Mouse (Mus musculus): ENCODE measurements around the gene Terb2. TPM values are rescaled to one million over a fixed set of nuclear protein-coding genes. Genes with fewer than 3 reads are reported as not detected.

The Terb2 gene
- polyA plus RNA-seq, 1 experiment from 2014 or later, result 0.09 TPM

GRCm38 (mm10) chr2:122163430-122164195, 22.5 kb upstream of the Terb2 start:
- WGBS, result 84% methylated on average over 13 of the region's 13 CpGs

GRCm38 (mm10) chr2:122164293-122164692, 21.8 kb upstream of the Terb2 start:
- no peak overlapping the region for H3K4me2 ChIP-seq
- H3K9me3 ChIP-seq, result no peaks in the 10 kb centered on the region
- no peaks in the 10 kb centered on the region for H3K36me3 ChIP-seq
- H3K27ac ChIP-seq (replicated peaks), result no peak overlapping the region
- H3K9ac ChIP-seq, result no peak overlapping the region
- no peak for ATAC-seq (ENCODE audit: low FRiP score, low read depth)
- H3K27me3 ChIP-seq, result no peaks in the 10 kb centered on the region
- 89% methylated on average over 11 of the region's 11 CpGs for WGBS
- H3K4me3 ChIP-seq, result no peak overlapping the region
- H3K4me1 ChIP-seq (replicated peaks), result no peaks in the 10 kb centered on the region

More at GRCm38 (mm10) chr2:122163430-122164195, 22.5 kb upstream of the Terb2 start:
- no peak overlapping the region for H3K9ac ChIP-seq
- H3K9me3 ChIP-seq, result no peaks in the 10 kb centered on the region
- H3K4me3 ChIP-seq, result no peak overlapping the region
- no peaks in the 10 kb centered on the region for H3K4me1 ChIP-seq (replicated peaks)
- H3K4me2 ChIP-seq, result no peak overlapping the region
- no peaks in the 10 kb centered on the region for H3K36me3 ChIP-seq
- no peak overlapping the region for H3K27ac ChIP-seq (replicated peaks)
- H3K27me3 ChIP-seq, result no peaks in the 10 kb centered on the region
- ATAC-seq (ENCODE audit: low FRiP score, low read depth), result no peak

DNA sequence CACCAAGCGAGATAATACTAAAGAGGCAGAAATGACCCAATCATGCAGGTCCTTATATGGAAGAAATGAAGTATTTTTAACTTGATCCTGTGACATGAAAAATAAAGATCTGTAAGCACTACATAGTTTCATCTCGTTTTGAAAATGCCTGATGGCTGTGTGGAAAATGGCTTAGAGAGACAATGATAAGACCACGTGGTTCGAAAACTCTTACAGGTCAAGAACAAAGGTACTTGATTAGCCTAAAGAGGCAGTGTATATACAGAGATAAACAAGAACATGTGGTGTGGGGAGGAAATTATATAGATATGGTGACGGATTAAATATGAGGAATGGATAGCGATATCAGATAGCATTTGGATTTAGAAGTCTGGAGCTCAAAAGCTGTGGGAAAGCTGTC, 14.8 kb upstream of the Terb2 start:
- Histone ChIP-seq H3K9me3 (no peaks in the 10 kb centered on the region), H3K36me3 (no peaks in the 10 kb centered on the region), H3K27ac (replicated peaks) (no peak overlapping the region), H3K4me1 (replicated peaks) (no peaks in the 10 kb centered on the region), H3K27me3 (no peaks in the 10 kb centered on the region), H3K9ac (no peak overlapping the region), H3K4me3 (no peak overlapping the region), H3K4me2 (no peak overlapping the region)
- 95% methylated on average over 6 of the region's 6 CpGs for WGBS
- no peak for ATAC-seq (ENCODE audit: low FRiP score, low read depth)

- ATAC-seq (ENCODE audit: low FRiP score, low read depth), result no peak
- H3K9me3 ChIP-seq, result no peaks in the 10 kb centered on the region
These were observed 13.9 kb upstream of the Terb2 start for GRCm38 (mm10) chr2:122172188-122172587.

GRCm38 (mm10) chr2:122180051-122180822, 5.8 kb upstream of the Terb2 start:
- Histone ChIP-seq H3K4me3 (no peak overlapping the region), H3K9ac (no peak overlapping the region), H3K27ac (replicated peaks) (no peak overlapping the region), H3K27me3 (no peaks in the 10 kb centered on the region), H3K36me3 (no peaks in the 10 kb centered on the region), H3K4me1 (replicated peaks) (no peaks in the 10 kb centered on the region), H3K4me2 (no peak overlapping the region), H3K9me3 (no peaks in the 10 kb centered on the region)
- ATAC-seq (ENCODE audit: low FRiP score, low read depth), result no peak
- WGBS, result 75% methylated on average over 8 of the region's 8 CpGs

More at GRCm38 (mm10) chr2:122172188-122172587, 13.9 kb upstream of the Terb2 start:
- no peaks in the 10 kb centered on the region for H3K27me3 ChIP-seq
- no peaks in the 10 kb centered on the region for H3K4me1 ChIP-seq (replicated peaks)
- WGBS, result 91% methylated on average over 2 of the region's 2 CpGs
- no peak overlapping the region for H3K27ac ChIP-seq (replicated peaks)
- no peak overlapping the region for H3K4me2 ChIP-seq
- no peak overlapping the region for H3K9ac ChIP-seq
- H3K36me3 ChIP-seq, result no peaks in the 10 kb centered on the region
- no peak overlapping the region for H3K4me3 ChIP-seq

- WGBS, result 87% methylated on average over 4 of the region's 4 CpGs
- Histone ChIP-seq H3K27me3 (no peaks in the 10 kb centered on the region), H3K9ac (no peak overlapping the region), H3K27ac (replicated peaks) (no peak overlapping the region), H3K4me1 (replicated peaks) (no peaks in the 10 kb centered on the region), H3K4me3 (no peak overlapping the region), H3K4me2 (no peak overlapping the region), H3K9me3 (no peaks in the 10 kb centered on the region), H3K36me3 (no peaks in the 10 kb centered on the region)
- no peak for ATAC-seq (ENCODE audit: low FRiP score, low read depth)
These were observed 986 bp upstream of the Terb2 start for GRCm38 (mm10) chr2:122185086-122185485.

DNA sequence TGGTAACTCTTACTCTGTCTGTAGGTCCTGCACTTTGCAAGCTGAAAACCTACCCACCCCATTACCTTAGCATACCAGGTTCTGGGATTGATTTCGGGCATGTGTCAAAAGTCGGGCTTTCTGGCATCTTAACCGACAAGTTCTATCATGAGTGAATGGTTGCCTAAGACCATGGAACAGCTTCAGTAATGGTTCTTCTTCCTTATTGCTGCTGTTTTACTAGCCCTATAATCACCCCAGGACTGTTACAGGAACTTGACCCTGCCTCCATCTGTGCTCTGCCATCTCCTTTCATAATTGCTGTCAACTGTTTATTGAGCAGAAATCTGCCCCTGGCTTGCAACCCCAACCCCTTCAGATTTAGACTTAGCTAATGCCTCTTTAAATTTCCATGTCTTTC, 679 bp downstream of the Terb2 start:
- no peak for ATAC-seq (ENCODE audit: low FRiP score, low read depth)
- Histone ChIP-seq H3K27me3 (no peaks in the 10 kb centered on the region), H3K4me1 (replicated peaks) (no peaks in the 10 kb centered on the region), H3K9me3 (no peaks in the 10 kb centered on the region), H3K9ac (no peak overlapping the region), H3K4me3 (no peak overlapping the region), H3K36me3 (no peaks in the 10 kb centered on the region), H3K4me2 (no peak overlapping the region), H3K27ac (replicated peaks) (no peak overlapping the region)
- WGBS, result 93% methylated on average over 3 of the region's 3 CpGs

GRCm38 (mm10) chr2:122191849-122192248, 5.8 kb downstream of the Terb2 start:
- H3K9ac ChIP-seq, result no peak overlapping the region
- H3K4me1 ChIP-seq (replicated peaks), result no peaks in the 10 kb centered on the region
- no peak overlapping the region for H3K4me2 ChIP-seq
- no peaks in the 10 kb centered on the region for H3K9me3 ChIP-seq
- H3K4me3 ChIP-seq, result no peak overlapping the region
- WGBS, result 85% methylated on average over 3 of the region's 3 CpGs
- H3K27ac ChIP-seq (replicated peaks), result no peak overlapping the region
- ATAC-seq (ENCODE audit: low FRiP score, low read depth), result no peak
- no peaks in the 10 kb centered on the region for H3K27me3 ChIP-seq
- no peaks in the 10 kb centered on the region for H3K36me3 ChIP-seq

- Histone ChIP-seq H3K4me2 (peak overlapping the region; percentile 20), H3K4me3 (no peak overlapping the region)
These were observed 8.4 kb downstream of the Terb2 start for GRCm38 (mm10) chr2:122194509-122194929.

DNA sequence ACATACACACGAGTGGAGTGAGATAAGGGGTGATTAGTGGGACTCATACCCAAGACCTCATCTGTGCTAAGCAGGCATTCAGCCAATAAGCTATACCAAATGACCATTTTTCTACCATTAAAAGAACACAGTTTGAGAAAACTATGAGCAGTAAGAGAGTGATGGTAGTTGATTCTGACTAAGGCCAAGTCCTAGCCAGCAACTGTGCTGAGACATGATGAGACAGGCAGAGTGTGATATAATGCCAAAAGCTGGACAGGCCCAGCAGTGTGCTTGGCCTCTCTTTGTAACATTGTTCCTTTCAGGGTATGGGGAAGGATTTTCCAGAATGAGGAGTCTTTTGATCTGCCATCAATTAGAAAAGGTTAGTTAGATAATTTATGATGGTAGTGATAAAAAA, 15.4 kb downstream of the Terb2 start:
- no peaks in the 10 kb centered on the region for H3K4me1 ChIP-seq (replicated peaks)
- H3K27me3 ChIP-seq, result no peaks in the 10 kb centered on the region
- no peak overlapping the region for H3K9ac ChIP-seq
- no peak overlapping the region for H3K4me2 ChIP-seq
- ATAC-seq (ENCODE audit: low FRiP score, low read depth), result no peak
- 92% methylated on average over 1 of the region's 1 CpGs for WGBS
- no peaks in the 10 kb centered on the region for H3K9me3 ChIP-seq
- no peak overlapping the region for H3K4me3 ChIP-seq
- no peaks in the 10 kb centered on the region for H3K36me3 ChIP-seq
- H3K27ac ChIP-seq (replicated peaks), result no peak overlapping the region

More at GRCm38 (mm10) chr2:122194509-122194929, 8.4 kb downstream of the Terb2 start:
- WGBS, result 48% methylated on average over 1 of the region's 1 CpGs
- Histone ChIP-seq H3K9ac (no peak overlapping the region), H3K27ac (replicated peaks) (no peak overlapping the region), H3K36me3 (no peaks in the 10 kb centered on the region), H3K4me1 (replicated peaks) (no peaks in the 10 kb centered on the region), H3K9me3 (no peaks in the 10 kb centered on the region), H3K27me3 (no peaks in the 10 kb centered on the region)
- ATAC-seq (ENCODE audit: low FRiP score, low read depth), result peak; percentile 81

DNA sequence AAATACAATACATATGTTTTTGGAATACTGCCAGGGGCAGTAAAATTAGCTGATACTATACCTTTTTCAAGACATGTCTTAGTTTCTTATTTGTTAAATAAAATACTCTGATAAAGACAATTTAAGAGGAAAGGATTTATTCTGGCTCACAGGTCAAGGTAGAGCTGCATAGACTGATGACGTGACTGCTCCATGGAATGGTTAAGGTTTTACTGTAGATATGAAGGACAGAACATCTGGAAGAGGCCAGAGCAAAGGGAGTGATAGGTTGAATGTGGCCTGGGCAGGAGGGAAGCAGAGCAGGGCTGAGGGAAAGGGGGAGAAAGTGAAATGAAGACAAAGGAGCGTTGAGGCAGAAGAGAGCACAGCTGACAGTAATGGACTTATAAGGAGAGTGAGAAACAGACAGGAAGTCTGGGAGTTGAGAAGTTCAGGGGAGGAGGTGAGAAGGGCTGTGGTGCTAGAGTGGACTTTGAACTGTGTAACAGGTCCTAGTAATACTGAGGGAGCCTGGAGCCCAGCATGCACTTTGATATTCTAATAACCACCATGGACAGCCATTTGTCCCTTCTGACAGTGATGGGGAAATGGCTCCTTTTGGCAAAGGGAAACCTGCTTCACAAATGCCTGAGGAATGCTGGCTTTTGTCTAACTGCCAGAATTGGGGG, 20.5 kb downstream of the Terb2 start:
- Histone ChIP-seq H3K4me2 (no peak overlapping the region), H3K4me1 (replicated peaks) (no peaks in the 10 kb centered on the region), H3K4me3 (no peak overlapping the region), H3K36me3 (no peaks in the 10 kb centered on the region), H3K9ac (no peak overlapping the region), H3K27ac (replicated peaks) (no peak overlapping the region), H3K27me3 (no peaks in the 10 kb centered on the region), H3K9me3 (no peaks in the 10 kb centered on the region)
- WGBS, result 71% methylated on average over 2 of the region's 2 CpGs
- ATAC-seq (ENCODE audit: low FRiP score, low read depth), result no peak
